Mouse (Mus musculus): ENCODE measurements around the gene Zcchc2. TPM values are rescaled to one million over a fixed set of nuclear protein-coding genes. Genes with fewer than 3 reads are reported as not detected.

Gene Zcchc2
- total and polyA plus RNA-seq, 3 experiments = 10.3 to 25.0 (median 19.1) TPM

DNA sequence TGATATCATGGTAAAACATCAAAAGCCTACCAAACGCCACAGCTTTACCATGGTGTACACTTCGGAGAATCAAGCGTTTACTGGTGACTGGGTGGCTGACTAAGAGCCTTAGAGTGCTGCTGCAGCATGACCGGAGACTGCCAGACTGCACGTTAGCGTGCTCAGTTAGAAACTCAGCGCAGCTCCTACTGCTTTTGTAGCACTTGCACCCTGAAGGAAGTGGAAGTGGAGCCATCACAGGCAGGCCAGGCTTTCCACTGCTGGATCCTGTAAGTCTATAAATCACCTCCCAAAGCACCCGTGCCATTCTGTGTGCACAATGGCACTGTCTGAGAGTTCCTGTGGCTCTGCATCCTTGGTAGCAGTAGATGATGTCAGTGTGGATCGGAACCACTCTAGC, 52.0 kb downstream of the Zcchc2 start:
- Histone ChIP-seq H3K9ac (ENCODE audit: control insufficient read depth, low read depth, low read length, poor library complexity, severe bottlenecking) (no peak overlapping the region), H3K27me3 (ENCODE audit: control insufficient read depth in 1 of 2, insufficient read depth in 2 of 2, low read length in 2 of 2) (no peaks in the 10 kb centered on the region), H3K27ac (ENCODE audit: control insufficient read depth, low read depth, low read length) (no peak overlapping the region), H3K9me3 (replicated peaks; ENCODE audit: insufficient read depth, low read length) (no peaks in the 10 kb centered on the region), H3K4me3 (ENCODE audit: control insufficient read depth in 1 of 2, insufficient read depth in 1 of 2, low read depth in 2 of 2, low read length in 2 of 2) (no peak overlapping the region), H3K4me1 (ENCODE audit: control insufficient read depth in 1 of 2, insufficient read depth in 2 of 2, low read length in 2 of 2) (no peaks in the 10 kb centered on the region), H3K36me3 (ENCODE audit: control insufficient read depth in 1 of 2, insufficient read depth in 2 of 2, low read length in 2 of 2) (no peaks in the 10 kb centered on the region), H3K79me2 (ENCODE audit: control insufficient read depth, insufficient read depth, low read length, poor library complexity) (no peaks in the 10 kb centered on the region)
- TF ChIP-seq USF1 (IDR thresholded peaks at IDR 0.05; ENCODE audit: low read depth, low read length) = no peak
- no peak for TF ChIP-seq CHD2 (IDR thresholded peaks at IDR 0.05; ENCODE audit: low read length)
- no peak for TF ChIP-seq UBTF (IDR thresholded peaks at IDR 0.05; ENCODE audit: borderline replicate concordance, insufficient read depth, low read depth, low read length)
- no peak for TF ChIP-seq MAZ (IDR thresholded peaks at IDR 0.05; ENCODE audit: low read depth, low read length)
- no peak for TF ChIP-seq ELF1 (IDR thresholded peaks at IDR 0.05; ENCODE audit: low read depth, low read length)
- TF ChIP-seq ZC3H11A (IDR thresholded peaks at IDR 0.05; ENCODE audit: low read depth, low read length) = no peak
- TF ChIP-seq ZNF384 (IDR thresholded peaks at IDR 0.05; ENCODE audit: low read depth, low read length) = no peak
- TF ChIP-seq CHD1 (IDR thresholded peaks at IDR 0.05; ENCODE audit: low read depth, low read length) = no peak
- TF ChIP-seq TCF12 (IDR thresholded peaks at IDR 0.05; ENCODE audit: low read depth, low read length) = no peak
- TF ChIP-seq MXI1 (IDR thresholded peaks at IDR 0.05; ENCODE audit: low read depth, low read length) = no peak
- TF ChIP-seq EP300 (IDR thresholded peaks at IDR 0.05; ENCODE audit: low read depth in 1 of 2, low read length in 2 of 2) = no peak
- no peak for TF ChIP-seq ZMIZ1 (IDR thresholded peaks at IDR 0.05; ENCODE audit: low read depth, low read length)
- TF ChIP-seq HCFC1 (IDR thresholded peaks at IDR 0.05; ENCODE audit: low read depth, low read length) = no peak
- TF ChIP-seq POLR2AphosphoS2 (IDR thresholded peaks at IDR 0.05; ENCODE audit: low read length) = no peak
- no peak for TF ChIP-seq CTCF (IDR thresholded peaks at IDR 0.05 in 2 of 3, conservative IDR thresholded peaks at IDR 0.05 in 1 of 3; ENCODE audit: control insufficient read depth in 1 of 3, insufficient read depth in 1 of 3, low read depth in 2 of 3, low read length in 3 of 3, poor library complexity in 1 of 3, severe bottlenecking in 1 of 3)
- TF ChIP-seq ETS1 (IDR thresholded peaks at IDR 0.05; ENCODE audit: low read depth, low read length) = no peak
- DNase-seq (ENCODE audit: low read depth, low spot score) = no peak

- no peak overlapping the region for H3K27ac ChIP-seq (ENCODE audit: control insufficient read depth, low read depth, low read length)
- H3K4me3 ChIP-seq (ENCODE audit: control insufficient read depth in 1 of 2, insufficient read depth in 1 of 2, low read depth in 2 of 2, low read length in 2 of 2) = no peak overlapping the region
- DNase-seq (ENCODE audit: low read depth, low spot score) = no peak
- no peaks in the 10 kb centered on the region for H3K36me3 ChIP-seq (ENCODE audit: control insufficient read depth in 1 of 2, insufficient read depth in 2 of 2, low read length in 2 of 2)
- no peaks in the 10 kb centered on the region for H3K4me1 ChIP-seq (ENCODE audit: control insufficient read depth in 1 of 2, insufficient read depth in 2 of 2, low read length in 2 of 2)
- no peak for TF ChIP-seq CHD2 (IDR thresholded peaks at IDR 0.05; ENCODE audit: low read length)
- TF ChIP-seq SIN3A (IDR thresholded peaks at IDR 0.05; ENCODE audit: low read length) = no peak
- TF ChIP-seq MAZ (IDR thresholded peaks at IDR 0.05; ENCODE audit: low read depth, low read length) = no peak
- no peaks in the 10 kb centered on the region for H3K79me2 ChIP-seq (ENCODE audit: control insufficient read depth, insufficient read depth, low read length, poor library complexity)
- no peak overlapping the region for H3K9ac ChIP-seq (ENCODE audit: control insufficient read depth, low read depth, low read length, poor library complexity, severe bottlenecking)
- H3K9me3 ChIP-seq (replicated peaks; ENCODE audit: insufficient read depth, low read length) = no peaks in the 10 kb centered on the region
- no peaks in the 10 kb centered on the region for H3K27me3 ChIP-seq (ENCODE audit: control insufficient read depth in 1 of 2, insufficient read depth in 2 of 2, low read length in 2 of 2)
These were observed 53.0 kb downstream of the Zcchc2 start for GRCm38 (mm10) chr1:106043053-106043820.

Data from MEL (cell line).